Mouse (Mus musculus): ENCODE results near the gene Gm10277.

DNA sequence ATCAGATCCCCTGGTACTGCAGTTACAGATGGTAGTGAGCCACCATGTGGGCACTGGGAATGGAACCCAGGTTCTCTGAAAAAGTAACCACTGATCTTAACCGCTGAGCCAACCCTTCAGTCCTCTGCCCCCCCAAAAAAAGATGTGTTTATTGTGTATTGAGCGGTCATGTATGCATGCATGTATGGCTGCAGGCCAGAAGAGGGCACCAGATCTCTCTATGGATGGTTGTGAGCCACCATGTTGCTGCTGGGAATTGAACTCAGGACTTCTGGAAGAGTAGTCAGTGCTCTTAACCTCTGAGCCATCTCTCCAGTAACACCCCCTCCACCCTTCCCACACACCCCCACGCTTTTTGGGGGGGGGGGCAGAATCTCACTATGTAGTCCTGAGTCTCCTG, 47.6 kb upstream of the Gm10277 start:
- TF ChIP-seq CTCF (IDR thresholded peaks at IDR 0.05; ENCODE audit: low read depth, low read length): peak; percentile 29; the same call in 1 of the 2 replicates
- no peak for TF ChIP-seq POLR2A (IDR thresholded peaks at IDR 0.05; ENCODE audit: borderline replicate concordance, low read depth, low read length)

All from bone marrow macrophage, adult 2 months (primary cell).